Mouse (Mus musculus) kidney, adult 2 months (tissue): ENCODE data around the gene Slc41a2.

Source experiments
- CTCF ChIP-seq: fragments of 200-500 bp; conservative IDR thresholded peaks from 2 replicates; pipeline ENCODE4 v1.5.1; 2011; ENCODE audit warnings: low read depth, mild to moderate bottlenecking, control low read depth, low read length, moderate library complexity, mixed read lengths; ENCODE audit not compliant: insufficient read depth, insufficient read length
- POLR2A ChIP-seq: fragments of 200-500 bp; IDR thresholded peaks from one replicate; pipeline ENCODE4 v1.6.1; 2011; ENCODE audit warnings: low read depth, low read length, control low read depth

DNA sequence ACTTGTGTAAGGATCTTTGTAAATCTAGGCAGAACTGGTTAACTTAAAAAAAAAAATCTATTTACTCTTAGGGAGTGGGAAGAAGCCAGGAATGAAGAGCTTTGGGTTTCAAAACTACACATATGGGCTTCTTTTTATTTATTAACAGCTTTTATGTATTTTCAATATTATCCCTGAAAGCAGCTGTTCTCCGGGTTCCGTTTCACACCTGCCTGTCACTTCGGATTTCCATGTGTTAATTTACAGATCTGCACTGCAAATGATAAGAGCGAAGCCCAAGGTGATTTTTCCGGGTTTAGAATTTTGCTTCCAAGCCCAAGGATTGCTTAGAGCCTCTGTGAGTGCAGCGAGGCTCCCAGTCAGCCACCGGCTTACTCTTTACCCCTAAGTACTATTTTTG is 129.2 kb downstream of the Slc41a2 start:
- no peak for TF ChIP-seq CTCF
- no peak for TF ChIP-seq POLR2A
